Mouse (Mus musculus) MEL (cell line): ENCODE measurements at regions not wholly inside any gene's neighbourhood (a gene's known extent, or its start where the extent isn't known, plus 50 kb on each side); places are given as distances from the start of the nearest gene placed in this dataset.

Experiments
- SIN3A ChIP-seq: IDR thresholded peaks from 2 replicates; pipeline ENCODE4 v1.6.1; 2012; ENCODE audit warnings: low read length, improper control_type of control experiment, inconsistent platforms
- USF1 ChIP-seq: IDR thresholded peaks from 2 replicates; pipeline ENCODE4 v1.6.1; 2014; ENCODE audit warnings: low read depth, mild to moderate bottlenecking, inconsistent platforms, low read length, improper control_type of control experiment, moderate library complexity

- TF ChIP-seq USF1 (no peak), SIN3A (no peak)
Observed at GRCm38 (mm10) chr11:112874239-112874638, 92.2 kb downstream of the Sox9 start.
